Mouse (Mus musculus) hindbrain, embryonic 16.5 days (tissue): ENCODE data around the gene Cldn12. TPM values are rescaled to one million over a fixed set of nuclear protein-coding genes. Genes with fewer than 3 reads are reported as not detected.

ENCODE experiments used
- ATAC-seq: fragments of 200-750 bp; cut with Nextera tagmentation; 2 replicates; pipeline ENCODE4 v1.8.0; 2017; ENCODE audit warnings: moderate TSS enrichment, moderate library complexity
- H3K27ac ChIP-seq: fragments of 300-500 bp; sonication (generic); 2 replicates; pipeline ENCODE4 v1.5.1; 2014; ENCODE audit warnings: low read depth, mild to moderate bottlenecking, control low read depth, low read length, moderate library complexity
- H3K27me3 ChIP-seq: fragments of 300-500 bp; sonication (generic); replicated peaks from 2 replicates; pipeline ENCODE4 v1.6.1; 2014; ENCODE audit warnings: low read length; ENCODE audit not compliant: control insufficient read depth, insufficient read depth
- H3K36me3 ChIP-seq: fragments of 300-500 bp; sonication (generic); 2 replicates; pipeline ENCODE4 v1.6.1; 2014; ENCODE audit warnings: mild to moderate bottlenecking, low read length, moderate library complexity, mixed read lengths; ENCODE audit not compliant: control insufficient read depth, insufficient read depth
- H3K4me1 ChIP-seq: fragments of 300-500 bp; sonication (generic); 2 replicates; pipeline ENCODE4 v1.6.1; 2014; ENCODE audit warnings: low read depth, low read length; ENCODE audit not compliant: control insufficient read depth, insufficient read depth
- H3K4me2 ChIP-seq: fragments of 300-500 bp; sonication (generic); 2 replicates; pipeline ENCODE4 v1.6.1; 2014; ENCODE audit warnings: mild to moderate bottlenecking, low read length, control low read depth, moderate library complexity
- H3K4me3 ChIP-seq: fragments of 300-500 bp; sonication (generic); 2 replicates; pipeline ENCODE4 v1.5.1; 2014; ENCODE audit warnings: mild to moderate bottlenecking, low read length, control low read depth, moderate library complexity
- H3K9ac ChIP-seq: fragments of 300-500 bp; sonication (generic); 2 replicates; pipeline ENCODE4 v1.6.1; 2014; ENCODE audit warnings: low read depth, mild to moderate bottlenecking, control low read depth, low read length, moderate library complexity
- H3K9me3 ChIP-seq: fragments of 300-500 bp; sonication (generic); 2 replicates; pipeline ENCODE4 v1.6.1; 2014; ENCODE audit warnings: mild to moderate bottlenecking, low read length, moderate library complexity; ENCODE audit not compliant: control insufficient read depth
- WGBS: fragments of 180-500 bp; shearing (Covaris S2); extraction: QIAGEN DNeasy Blood & Tissue Kit; methylation state at CpG from one replicate; pipeline ENCODE4 v1.1.7; 2014; 5-methylcytosine and 5-hydroxymethylcytosine counted together
- polyA plus RNA-seq: library from polyadenylated mRNA; unstranded; fragments of >200 nt; fragmentation: Nextera tagmentation; extraction: Ambion mirVana; gene quantifications from 2 replicates; pipeline ENCODE4 v1.2.1, GENCODE M21; 2015

The Cldn12 gene
- polyA plus RNA-seq, 1 experiment from 2014 or later, result 16.4 TPM

DNA sequence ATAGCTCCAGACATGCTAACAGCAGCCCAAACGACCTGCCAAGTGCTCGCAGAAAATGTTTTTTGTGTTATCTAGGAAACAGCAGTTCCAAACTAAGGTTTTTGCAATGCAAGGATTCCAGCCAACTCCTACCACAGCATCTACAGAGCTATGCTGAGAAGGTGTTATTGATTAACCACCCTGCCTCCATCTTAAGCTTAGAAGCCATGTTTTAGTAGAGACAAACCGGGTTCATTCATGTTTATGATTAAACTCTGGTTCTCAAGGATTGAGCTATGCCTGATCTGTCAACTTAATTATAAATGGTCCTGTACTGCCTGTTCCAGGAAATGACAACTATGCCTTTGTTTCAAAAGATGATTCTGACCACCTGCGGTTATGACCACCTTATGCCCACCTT is 38.6 kb downstream of the Cldn12 start:
- Histone ChIP-seq H3K27me3 (no peaks in the 10 kb centered on the region), H3K27ac (no peak overlapping the region), H3K4me1 (no peaks in the 10 kb centered on the region), H3K4me2 (no peak overlapping the region), H3K9ac (no peak overlapping the region), H3K4me3 (no peak overlapping the region), H3K36me3 (no peaks in the 10 kb centered on the region), H3K9me3 (no peaks in the 10 kb centered on the region)
- no peak for ATAC-seq
- WGBS, result 93% methylated on average over 4 of the region's 4 CpGs

DNA sequence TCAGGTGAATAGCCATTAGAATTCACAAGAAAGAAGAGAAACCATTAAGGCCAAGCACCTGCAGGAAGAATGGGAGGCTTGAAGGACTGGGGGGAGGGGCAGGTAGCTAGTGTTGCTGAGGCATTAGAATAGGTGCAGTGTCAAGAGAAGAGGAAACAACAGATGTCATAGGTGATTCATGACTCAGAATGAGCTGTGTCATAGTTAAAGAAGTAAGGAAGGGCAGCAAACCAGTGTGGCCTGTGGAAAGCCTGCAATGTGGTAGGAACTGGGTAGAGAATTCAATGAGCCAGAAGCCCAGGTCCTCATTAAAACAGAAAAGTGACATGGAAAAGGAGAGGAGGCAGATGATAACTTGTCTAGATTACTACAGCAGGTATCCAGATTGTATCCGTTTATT is 49.5 kb downstream of the Cldn12 start:
- no peaks in the 10 kb centered on the region for H3K9me3 ChIP-seq
- no peak overlapping the region for H3K9ac ChIP-seq
- no peak for ATAC-seq
- H3K4me3 ChIP-seq, result no peak overlapping the region
- H3K36me3 ChIP-seq, result no peaks in the 10 kb centered on the region
- no peak overlapping the region for H3K4me2 ChIP-seq
- 78% methylated on average over 1 of the region's 1 CpGs for WGBS
- H3K27me3 ChIP-seq, result no peaks in the 10 kb centered on the region
- H3K27ac ChIP-seq, result no peak overlapping the region
- no peaks in the 10 kb centered on the region for H3K4me1 ChIP-seq

Other genes with a start within 250 kb of the Cldn12 start
- gene Cdk14, start 94.6 kb downstream of the Cldn12 start, polyA plus RNA-seq, result 44.3 and 47.3 TPM in 2 replicates
- not detected in 2 replicates for gene 1700015F17Rik, start 35.8 kb downstream of the Cldn12 start, polyA plus RNA-seq
- gene Gtpbp10, start 44.6 kb upstream of the Cldn12 start, polyA plus RNA-seq, result 16.1 and 16.5 TPM in 2 replicates
- gene Gm8773, start 58.8 kb upstream of the Cldn12 start, polyA plus RNA-seq, result 15.4 and 17.6 TPM in 2 replicates
- gene Cfap69, start 149.3 kb upstream of the Cldn12 start, polyA plus RNA-seq, result 8.3 and 10.8 TPM in 2 replicates
- 6.2 and 6.5 TPM in 2 replicates for gene Steap2, start 179.6 kb upstream of the Cldn12 start, polyA plus RNA-seq
- 2.2 and 2.8 TPM in 2 replicates for gene Steap1, start 234.4 kb upstream of the Cldn12 start, polyA plus RNA-seq